Mouse (Mus musculus) testis, adult 2 months (tissue): ENCODE measurements at regions not wholly inside any gene's neighbourhood (a gene's known extent, or its start where the extent isn't known, plus 50 kb on each side); places are given as distances from the start of the nearest gene placed in this dataset.
A peak's percentile ranks its signal among the peaks of the same experiment; 100 is the strongest.

ENCODE experiments used
- H3K27ac ChIP-seq: fragments of 200-500 bp; 2 replicates; pipeline ENCODE4 v1.5.1; 2012; ENCODE audit warnings: low read depth, low read length; ENCODE audit not compliant: control insufficient read depth, insufficient read depth
- H3K27me3 ChIP-seq: fragments of 200-500 bp; 2 replicates; pipeline ENCODE4 v1.6.1; 2012; ENCODE audit warnings: mild to moderate bottlenecking, low read length, moderate library complexity; ENCODE audit not compliant: control insufficient read depth, insufficient read depth
- H3K36me3 ChIP-seq: fragments of 200-500 bp; 2 replicates; pipeline ENCODE4 v1.6.1; 2012; ENCODE audit warnings: mild to moderate bottlenecking, low read length; ENCODE audit not compliant: control insufficient read depth, insufficient read depth
- H3K4me1 ChIP-seq: fragments of 200-500 bp; 2 replicates; pipeline ENCODE4 v1.6.1; 2012; ENCODE audit warnings: low read length; ENCODE audit not compliant: control insufficient read depth, insufficient read depth
- H3K4me3 ChIP-seq: fragments of 200-500 bp; 2 replicates; pipeline ENCODE4 v1.5.1; 2012; ENCODE audit warnings: low read depth, mild to moderate bottlenecking, low read length, moderate library complexity, mixed read lengths; ENCODE audit not compliant: control insufficient read depth
- CTCF ChIP-seq: fragments of 200-500 bp; IDR thresholded peaks from 2 replicates; pipeline ENCODE4 v1.5.1; 2012; ENCODE audit warnings: low read depth, mild to moderate bottlenecking, inconsistent platforms, low read length, moderate library complexity; ENCODE audit not compliant: control insufficient read depth, insufficient read depth, insufficient replicate concordance
- POLR2A ChIP-seq: fragments of 200-500 bp; IDR thresholded peaks from 2 replicates; pipeline ENCODE4 v1.6.1; 2012; ENCODE audit warnings: low read depth, mild to moderate bottlenecking, inconsistent platforms, low read length, moderate library complexity; ENCODE audit not compliant: control insufficient read depth

GRCm38 (mm10) chr5:148776796-148777659 is 152.1 kb downstream of the Katnal1 start:
- H3K27ac ChIP-seq, result no peak overlapping the region
- peak overlapping the region; percentile 72 for H3K4me3 ChIP-seq
- H3K4me1 ChIP-seq, result peaks cover 5% of the 10 kb centered on the region
- H3K27me3 ChIP-seq, result no peaks in the 10 kb centered on the region
- TF ChIP-seq CTCF (no peak), POLR2A (no peak)
- no peaks in the 10 kb centered on the region for H3K36me3 ChIP-seq

GRCm38 (mm10) chr5:148775232-148775631 is 153.9 kb downstream of the Katnal1 start:
- no peak overlapping the region for H3K27ac ChIP-seq
- TF ChIP-seq CTCF (no peak), POLR2A (no peak)
- H3K4me3 ChIP-seq, result no peak overlapping the region
- H3K27me3 ChIP-seq, result no peaks in the 10 kb centered on the region
- no peaks in the 10 kb centered on the region for H3K36me3 ChIP-seq
- H3K4me1 ChIP-seq, result peaks cover 3% of the 10 kb centered on the region; the same call in 1 of the 2 replicates

- H3K27me3 ChIP-seq, result no peaks in the 10 kb centered on the region
- TF ChIP-seq CTCF (no peak), POLR2A (no peak)
- H3K4me3 ChIP-seq, result no peak overlapping the region
- H3K27ac ChIP-seq, result no peak overlapping the region
- no peaks in the 10 kb centered on the region for H3K36me3 ChIP-seq
- H3K4me1 ChIP-seq, result no peaks in the 10 kb centered on the region
These were observed 154.7 kb downstream of the Katnal1 start for GRCm38 (mm10) chr5:148774446-148774845.

GRCm38 (mm10) chr5:148769452-148769851 is 159.7 kb downstream of the Katnal1 start:
- H3K4me3 ChIP-seq, result no peak overlapping the region
- H3K27me3 ChIP-seq, result no peaks in the 10 kb centered on the region
- H3K27ac ChIP-seq, result no peak overlapping the region
- no peak for TF ChIP-seq CTCF
- TF ChIP-seq POLR2A, result no peak
- H3K4me1 ChIP-seq, result no peaks in the 10 kb centered on the region
- no peaks in the 10 kb centered on the region for H3K36me3 ChIP-seq

GRCm38 (mm10) chr5:148768346-148768745 is 160.8 kb downstream of the Katnal1 start:
- H3K27me3 ChIP-seq, result no peaks in the 10 kb centered on the region
- H3K27ac ChIP-seq, result 0 out of 2 replicates have a peak overlapping the region, but pooled peaks have one; percentile 27
- TF ChIP-seq POLR2A (no peak), CTCF (no peak)
- no peaks in the 10 kb centered on the region for H3K4me1 ChIP-seq
- H3K36me3 ChIP-seq, result no peaks in the 10 kb centered on the region
- H3K4me3 ChIP-seq, result no peak overlapping the region

- TF ChIP-seq CTCF (no peak), POLR2A (no peak)
- no peaks in the 10 kb centered on the region for H3K36me3 ChIP-seq
- no peaks in the 10 kb centered on the region for H3K27me3 ChIP-seq
- H3K4me3 ChIP-seq, result no peak overlapping the region
- no peak overlapping the region for H3K27ac ChIP-seq
- no peaks in the 10 kb centered on the region; the same call in 1 of the 2 replicates for H3K4me1 ChIP-seq
These were observed 163.1 kb downstream of the Katnal1 start for GRCm38 (mm10) chr5:148765993-148766392.

- no peaks in the 10 kb centered on the region for H3K36me3 ChIP-seq
- H3K27me3 ChIP-seq, result no peaks in the 10 kb centered on the region
- no peak overlapping the region for H3K27ac ChIP-seq
- no peak overlapping the region for H3K4me3 ChIP-seq
- peaks cover 11% of the 10 kb centered on the region for H3K4me1 ChIP-seq
- TF ChIP-seq CTCF (no peak), POLR2A (no peak)
These were observed 169.0 kb downstream of the Katnal1 start for GRCm38 (mm10) chr5:148760108-148760507.

- Histone ChIP-seq H3K4me3 (no peak overlapping the region), H3K27ac (no peak overlapping the region), H3K27me3 (no peaks in the 10 kb centered on the region), H3K36me3 (no peaks in the 10 kb centered on the region), H3K4me1 (peaks cover 15% of the 10 kb centered on the region)
- no peak for TF ChIP-seq CTCF
- no peak for TF ChIP-seq POLR2A
These were observed 170.3 kb downstream of the Katnal1 start for GRCm38 (mm10) chr5:148758786-148759185.
